Mouse (Mus musculus) kidney, adult 2 months (tissue): ENCODE data around the gene Ppp1r9a.

ENCODE experiments used
- CTCF ChIP-seq: fragments of 200-500 bp; conservative IDR thresholded peaks from 2 replicates; pipeline ENCODE4 v1.5.1; 2011; ENCODE audit warnings: low read depth, mild to moderate bottlenecking, control low read depth, low read length, moderate library complexity, mixed read lengths; ENCODE audit not compliant: insufficient read depth, insufficient read length
- POLR2A ChIP-seq: fragments of 200-500 bp; IDR thresholded peaks from one replicate; pipeline ENCODE4 v1.6.1; 2011; ENCODE audit warnings: low read depth, low read length, control low read depth

DNA sequence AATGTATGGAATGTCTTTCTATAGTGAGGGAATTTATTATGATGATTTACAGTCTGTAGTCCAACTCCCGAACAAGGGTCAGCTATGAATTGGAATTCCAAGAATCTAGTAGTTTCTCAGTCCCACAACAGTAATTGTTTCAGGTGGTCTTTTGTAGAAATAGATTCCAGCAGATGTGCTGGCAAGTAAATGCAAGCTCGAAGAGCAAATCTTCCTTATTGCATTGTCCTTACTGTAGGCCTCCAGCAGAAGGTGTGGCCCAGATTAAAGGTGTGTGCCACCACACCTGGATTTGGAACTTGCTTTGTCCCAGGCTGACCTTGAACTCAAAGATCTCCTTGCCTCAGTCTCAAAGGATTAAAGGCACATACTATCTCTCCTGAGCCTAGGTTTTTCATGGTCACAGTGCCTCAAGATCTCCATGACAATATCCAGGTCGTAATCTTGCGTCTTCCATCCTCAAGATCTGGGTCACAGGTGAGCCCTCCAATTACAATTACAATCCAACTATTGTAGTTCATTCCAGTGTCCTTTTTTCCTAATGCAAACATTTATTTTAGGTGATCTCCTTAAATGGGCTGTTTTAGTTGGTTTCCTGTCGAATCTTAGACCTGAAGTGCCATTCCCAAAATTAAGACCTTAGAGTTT lies 130.4 kb downstream of the Ppp1r9a start:
- TF ChIP-seq CTCF (no peak), POLR2A (no peak)
